Mouse (Mus musculus) forebrain, embryonic 11.5 days (tissue): ENCODE results near the gene R3hdm2. TPM values are rescaled to one million over a fixed set of nuclear protein-coding genes. Genes with fewer than 3 reads are reported as not detected.

Source experiments
- ATAC-seq: fragments of 200-750 bp; cut with Nextera tagmentation; replicated peaks from 2 replicates; pipeline ENCODE4 v1.8.0; 2017; ENCODE audit warnings: moderate TSS enrichment; ENCODE audit not compliant: low FRiP score
- DNase-seq: peaks from one replicate; pipeline ENCODE4 v3.0.0-alpha.2; 2017; ENCODE audit warnings: low spot score
- H3K27ac ChIP-seq: fragments of 300-500 bp; sonication (generic); 2 replicates; pipeline ENCODE4 v1.5.1; 2014; ENCODE audit warnings: low read depth, low read length
- H3K27me3 ChIP-seq: fragments of 300-500 bp; sonication (generic); 2 replicates; pipeline ENCODE4 v1.6.1; 2014; ENCODE audit warnings: mild to moderate bottlenecking, low read length, mixed read lengths; ENCODE audit not compliant: control insufficient read depth, insufficient read depth
- H3K36me3 ChIP-seq: fragments of 300-500 bp; sonication (generic); 2 replicates; pipeline ENCODE4 v1.6.1; 2014; ENCODE audit warnings: mild to moderate bottlenecking, low read length, moderate library complexity, mixed read lengths; ENCODE audit not compliant: control insufficient read depth, insufficient read depth
- H3K4me1 ChIP-seq: fragments of 300-500 bp; sonication (generic); replicated peaks from 2 replicates; pipeline ENCODE4 v1.6.1; 2014; ENCODE audit warnings: low read length, mixed read lengths; ENCODE audit not compliant: control insufficient read depth, insufficient read depth
- H3K4me2 ChIP-seq: fragments of 300-500 bp; sonication (generic); 2 replicates; pipeline ENCODE4 v1.6.1; 2014; ENCODE audit warnings: low read depth, mild to moderate bottlenecking, low read length, moderate library complexity, mixed read lengths; ENCODE audit not compliant: severe bottlenecking
- H3K4me3 ChIP-seq: fragments of 300-500 bp; sonication (generic); 2 replicates; pipeline ENCODE4 v1.5.1; 2014; ENCODE audit warnings: low read depth, low read length
- H3K9ac ChIP-seq: fragments of 300-500 bp; sonication (generic); 2 replicates; pipeline ENCODE4 v1.6.1; 2014; ENCODE audit warnings: low read length
- H3K9me3 ChIP-seq: fragments of 300-500 bp; sonication (generic); 2 replicates; pipeline ENCODE4 v1.6.1; 2016; ENCODE audit warnings: low read length, mixed read lengths; ENCODE audit not compliant: control insufficient read depth
- WGBS: fragments of 180-500 bp; shearing (Covaris S2); extraction: QIAGEN DNeasy Blood & Tissue Kit; methylation state at CpG from one replicate; pipeline ENCODE4 v1.1.7; 2014; 5-methylcytosine and 5-hydroxymethylcytosine counted together
- polyA plus RNA-seq: library from polyadenylated mRNA; unstranded; fragments of >200 nt; fragmentation: Nextera tagmentation; extraction: Ambion mirVana; gene quantifications from 2 replicates; pipeline ENCODE4 v1.2.1, GENCODE M21; 2014

R3hdm2 gene
- polyA plus RNA-seq, 1 experiment from 2014 or later = 44.6 TPM

DNA sequence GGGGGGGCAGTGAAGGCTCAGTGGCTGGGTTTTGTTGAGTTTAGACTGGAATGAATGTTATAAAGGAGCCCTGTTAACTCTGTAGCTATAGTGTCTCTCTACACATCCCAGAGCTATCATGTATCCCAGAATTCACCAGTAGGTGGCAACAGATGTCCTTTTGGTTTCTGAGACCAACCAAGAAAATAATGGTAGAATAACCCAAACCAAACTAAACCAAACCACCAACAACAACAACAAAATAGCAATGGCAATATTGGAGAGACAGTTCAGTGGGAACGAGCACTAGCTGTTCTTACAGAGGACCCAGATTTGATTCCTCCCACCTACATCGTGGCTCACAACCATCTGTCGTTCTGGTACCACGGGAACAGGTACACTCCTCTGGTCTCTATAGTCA, 99.0 kb downstream of the R3hdm2 start:
- ATAC-seq (no peak), DNase-seq (no peak)
- Histone ChIP-seq H3K36me3 (peaks cover 2% of the 10 kb centered on the region; the same call in 1 of the 2 replicates), H3K27ac (no peak overlapping the region), H3K27me3 (no peaks in the 10 kb centered on the region), H3K4me3 (no peak overlapping the region), H3K9ac (no peak overlapping the region), H3K9me3 (no peaks in the 10 kb centered on the region), H3K4me1 (no peaks in the 10 kb centered on the region), H3K4me2 (no peak overlapping the region)
- 94% methylated on average over 4 of the region's 4 CpGs for WGBS

DNA sequence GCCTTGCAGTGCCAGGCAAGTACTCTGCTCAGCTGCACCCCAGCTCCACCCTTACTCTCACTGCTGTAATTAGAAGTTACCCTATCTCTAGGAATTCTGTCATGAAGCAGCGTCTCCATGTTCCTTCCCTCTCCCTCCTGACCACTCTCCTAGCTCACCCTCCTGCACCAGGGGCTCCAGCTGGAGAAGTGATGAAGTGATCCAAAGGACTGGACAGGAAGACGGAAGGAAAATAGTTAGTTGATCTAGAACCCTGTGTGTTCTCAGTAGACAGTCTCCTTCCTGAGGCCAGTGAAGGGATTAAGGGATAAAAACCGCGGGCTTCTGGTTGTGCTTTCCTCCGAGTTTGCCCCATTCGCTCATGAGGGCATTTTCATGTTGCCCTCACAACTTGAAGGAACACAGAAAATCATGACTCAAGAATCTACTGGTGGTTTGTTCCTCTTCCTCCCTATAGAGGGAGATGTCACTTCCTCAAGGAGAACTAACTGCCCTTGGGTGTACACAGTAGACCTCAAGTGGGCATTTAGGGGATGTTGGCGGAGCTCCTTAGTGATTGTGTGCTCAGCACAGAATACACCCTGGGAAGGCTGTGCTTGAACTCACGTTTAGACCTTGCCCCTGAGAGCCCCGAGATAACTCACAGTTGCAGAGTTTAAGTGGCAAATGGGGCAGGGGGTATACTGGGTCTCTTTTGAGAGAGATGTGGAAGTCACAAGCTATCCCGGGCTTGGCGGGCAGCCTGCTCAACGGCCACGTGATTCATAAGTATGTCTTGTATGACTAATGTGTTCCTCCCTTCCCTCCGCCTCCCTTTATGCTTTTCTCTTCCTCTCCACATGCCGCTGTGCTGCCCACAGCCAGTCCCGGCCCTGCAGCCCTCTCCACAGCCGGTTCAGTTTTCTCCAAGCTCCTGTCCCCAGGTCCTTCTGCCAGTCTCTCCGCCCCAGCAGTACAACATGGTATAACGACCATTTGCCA, 101.0 kb downstream of the R3hdm2 start:
- peaks cover 7% of the 10 kb centered on the region; the same call in 1 of the 2 replicates for H3K36me3 ChIP-seq
- H3K4me2 ChIP-seq = no peak overlapping the region
- H3K4me3 ChIP-seq = no peak overlapping the region
- H3K9me3 ChIP-seq = no peaks in the 10 kb centered on the region
- no peak overlapping the region for H3K9ac ChIP-seq
- 90% methylated on average over 19 of the region's 19 CpGs for WGBS
- DNase-seq (no peak), ATAC-seq (no peak)
- H3K27ac ChIP-seq = no peak overlapping the region
- no peaks in the 10 kb centered on the region for H3K4me1 ChIP-seq
- H3K27me3 ChIP-seq = no peaks in the 10 kb centered on the region

DNA sequence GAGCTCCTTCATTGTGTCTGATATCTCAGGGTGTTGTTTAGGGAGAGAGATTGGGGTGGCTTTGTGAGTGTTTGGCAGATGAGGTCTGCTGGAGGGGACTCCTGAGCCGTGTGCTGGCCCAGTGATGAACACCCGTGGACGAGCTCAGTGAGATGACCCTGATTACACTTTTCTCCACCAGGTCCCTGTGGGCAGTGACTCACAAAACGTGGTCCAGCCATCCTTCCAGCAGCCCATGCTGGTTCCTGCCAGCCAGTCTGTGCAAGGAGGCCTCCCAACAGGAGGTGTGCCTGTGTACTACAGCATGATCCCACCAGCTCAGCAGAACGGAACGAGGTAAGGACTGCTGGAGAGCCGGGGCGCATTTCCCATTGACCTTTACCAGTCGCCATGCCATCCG, 105.1 kb downstream of the R3hdm2 start:
- WGBS = 92% methylated on average over 10 of the region's 10 CpGs
- Histone ChIP-seq H3K36me3 (peaks cover 7% of the 10 kb centered on the region; the same call in 1 of the 2 replicates), H3K27ac (no peak overlapping the region), H3K27me3 (no peaks in the 10 kb centered on the region), H3K9me3 (no peaks in the 10 kb centered on the region), H3K4me2 (no peak overlapping the region), H3K9ac (no peak overlapping the region), H3K4me1 (no peaks in the 10 kb centered on the region), H3K4me3 (no peak overlapping the region)
- DNase-seq (no peak), ATAC-seq (no peak)

GRCm38 (mm10) chr10:127488856-127489255, 108.7 kb downstream of the R3hdm2 start:
- H3K4me1 ChIP-seq = no peaks in the 10 kb centered on the region
- peaks cover 13% of the 10 kb centered on the region for H3K36me3 ChIP-seq
- H3K9me3 ChIP-seq = no peaks in the 10 kb centered on the region
- H3K27ac ChIP-seq = no peak overlapping the region
- H3K9ac ChIP-seq = no peak overlapping the region
- no peak overlapping the region for H3K4me2 ChIP-seq
- no peak overlapping the region for H3K4me3 ChIP-seq
- no peak for DNase-seq
- no peak for ATAC-seq
- no peaks in the 10 kb centered on the region for H3K27me3 ChIP-seq
- WGBS = 90% methylated on average over 7 of the region's 7 CpGs

- no peak for DNase-seq
Measured at GRCm38 (mm10) chr10:127490160-127491127, 110.3 kb downstream of the R3hdm2 start.

GRCm38 (mm10) chr10:127491128-127491512, 111.0 kb downstream of the R3hdm2 start:
- no peak for DNase-seq
- peaks cover 6% of the 10 kb centered on the region for H3K36me3 ChIP-seq
- ATAC-seq = no peak
- no peaks in the 10 kb centered on the region for H3K27me3 ChIP-seq
- no peak overlapping the region for H3K27ac ChIP-seq
- H3K4me2 ChIP-seq = no peak overlapping the region
- H3K4me3 ChIP-seq = no peak overlapping the region
- no peak overlapping the region for H3K9ac ChIP-seq
- H3K9me3 ChIP-seq = no peaks in the 10 kb centered on the region
- 82% methylated on average over 8 of the region's 8 CpGs for WGBS
- no peaks in the 10 kb centered on the region for H3K4me1 ChIP-seq

More at GRCm38 (mm10) chr10:127490160-127491127, 110.3 kb downstream of the R3hdm2 start:
- Histone ChIP-seq H3K4me1 (no peaks in the 10 kb centered on the region), H3K27me3 (no peaks in the 10 kb centered on the region), H3K4me2 (no peak overlapping the region), H3K9me3 (no peaks in the 10 kb centered on the region), H3K4me3 (no peak overlapping the region), H3K36me3 (peaks cover 6% of the 10 kb centered on the region), H3K27ac (no peak overlapping the region), H3K9ac (no peak overlapping the region)
- WGBS = 83% methylated on average over 18 of the region's 18 CpGs
- no peak for ATAC-seq

DNA sequence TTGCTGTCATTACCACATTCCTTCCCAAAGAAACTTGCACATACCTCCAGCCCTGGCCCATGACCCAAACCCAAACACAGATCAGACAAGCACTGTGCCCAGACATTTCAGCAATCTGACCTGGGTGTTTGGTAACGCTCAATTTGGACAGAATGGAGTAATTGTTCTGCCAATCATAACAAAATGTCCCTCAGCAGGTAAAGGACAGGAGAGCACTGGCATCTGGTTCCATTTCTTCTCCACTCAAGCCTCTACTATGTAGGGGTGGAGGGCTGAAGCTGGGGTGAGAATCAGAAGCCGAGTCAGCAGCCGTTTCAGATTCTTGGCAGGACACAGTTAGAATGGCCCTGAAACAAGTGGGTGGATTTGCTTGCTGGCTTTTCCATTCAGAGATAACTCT, 112.0 kb downstream of the R3hdm2 start:
- WGBS = 91% methylated on average over 3 of the region's 3 CpGs
- no peak overlapping the region for H3K27ac ChIP-seq
- no peak overlapping the region for H3K4me3 ChIP-seq
- no peak overlapping the region for H3K4me2 ChIP-seq
- H3K9me3 ChIP-seq = no peaks in the 10 kb centered on the region
- no peaks in the 10 kb centered on the region for H3K27me3 ChIP-seq
- peaks cover 6% of the 10 kb centered on the region for H3K36me3 ChIP-seq
- DNase-seq = no peak
- no peaks in the 10 kb centered on the region for H3K4me1 ChIP-seq
- ATAC-seq = no peak
- H3K9ac ChIP-seq = no peak overlapping the region

- no peaks in the 10 kb centered on the region for H3K9me3 ChIP-seq
- no peak overlapping the region for H3K9ac ChIP-seq
- no peak overlapping the region for H3K4me3 ChIP-seq
- H3K36me3 ChIP-seq = peaks cover 6% of the 10 kb centered on the region
- WGBS = 96% methylated on average over 3 of the region's 3 CpGs
- no peak overlapping the region for H3K4me2 ChIP-seq
- no peak overlapping the region for H3K27ac ChIP-seq
- H3K4me1 ChIP-seq = no peaks in the 10 kb centered on the region
- ATAC-seq = no peak
- no peak for DNase-seq
- no peaks in the 10 kb centered on the region for H3K27me3 ChIP-seq
Measured at GRCm38 (mm10) chr10:127496156-127496555, 116.0 kb downstream of the R3hdm2 start.
